Mouse (Mus musculus) spleen, postnatal 36 days (tissue): ENCODE data around the gene Elmod1.
"Not testable (repeated sequence)": the region's sequence is repeated elsewhere in the genome, so short reads cannot be mapped to it uniquely, and the experiment has no call there.

Experiments used
- DNase-seq, 2 experiments: peaks; one replicate each; pipeline ENCODE4 v3.0.0; 2022; ENCODE audit warnings: low spot score in 2 of 2, mixed read lengths in 1 of 2

The Elmod1 gene

GRCm38 (mm10) chr9:53975122-53975518 is at the start of gene Elmod1:
Gene Elmod1 (minus strand): TSS chr9:53975301.
- DNase-seq: no peak

GRCm38 (mm10) chr9:54022795-54023194 is 47.7 kb upstream of the Elmod1 start:
- no peak for DNase-seq

- no peak for DNase-seq
Observed at GRCm38 (mm10) chr9:53994528-53994927, 19.4 kb upstream of the Elmod1 start.

- not testable (repeated sequence) for DNase-seq
Observed at GRCm38 (mm10) chr9:53992567-53992966, 17.5 kb upstream of the Elmod1 start.

- DNase-seq: no peak
Observed at GRCm38 (mm10) chr9:53990921-53991320, 15.8 kb upstream of the Elmod1 start.

GRCm38 (mm10) chr9:53986972-53987371 is 11.9 kb upstream of the Elmod1 start:
- no peak for DNase-seq

- no peak for DNase-seq
Observed at GRCm38 (mm10) chr9:53984868-53985267, 9.8 kb upstream of the Elmod1 start.

- no peak for DNase-seq
Observed at GRCm38 (mm10) chr9:53974328-53975121, 576 bp downstream of the Elmod1 start.

- no peak for DNase-seq
Observed at GRCm38 (mm10) chr9:53973929-53974327, 1.2 kb downstream of the Elmod1 start.

GRCm38 (mm10) chr9:53973241-53973640 is 1.9 kb downstream of the Elmod1 start:
- no peak for DNase-seq

- DNase-seq: no peak
Observed at GRCm38 (mm10) chr9:53972358-53972757, 2.7 kb downstream of the Elmod1 start.

GRCm38 (mm10) chr9:53967610-53968368 is 7.3 kb downstream of the Elmod1 start:
- no peak for DNase-seq

- DNase-seq: no peak
Observed at GRCm38 (mm10) chr9:53957021-53957420, 18.1 kb downstream of the Elmod1 start.

- DNase-seq: no peak
Observed at GRCm38 (mm10) chr9:53954853-53955252, 20.2 kb downstream of the Elmod1 start.

GRCm38 (mm10) chr9:53947463-53947862 is 27.6 kb downstream of the Elmod1 start:
- DNase-seq: no peak

- no peak for DNase-seq
Observed at GRCm38 (mm10) chr9:53938555-53938954, 36.5 kb downstream of the Elmod1 start.

- no peak for DNase-seq
Observed at GRCm38 (mm10) chr9:53934179-53934578, 40.9 kb downstream of the Elmod1 start.

- DNase-seq: no peak
Observed at GRCm38 (mm10) chr9:53933375-53933774, 41.7 kb downstream of the Elmod1 start.

- DNase-seq: no peak
Observed at GRCm38 (mm10) chr9:53930906-53931305, 44.2 kb downstream of the Elmod1 start.

GRCm38 (mm10) chr9:53921061-53921460 is 54.0 kb downstream of the Elmod1 start:
- no peak for DNase-seq

GRCm38 (mm10) chr9:53915929-53916721 is 59.0 kb downstream of the Elmod1 start:
- DNase-seq: no peak

GRCm38 (mm10) chr9:53910823-53911222 is 64.3 kb downstream of the Elmod1 start:
- no peak for DNase-seq
